Mouse (Mus musculus): ENCODE results near the gene Pard6b.

GRCm38 (mm10) chr2:168115826-168116225 is 35.0 kb downstream of the Pard6b start:
- TF ChIP-seq CTCF (IDR thresholded peaks at IDR 0.05; ENCODE audit: low read depth) (no peak), EP300 (IDR thresholded peaks at IDR 0.05; ENCODE audit: low read depth) (no peak)
